Mouse (Mus musculus): Measurements from ENCODE around the gene Ccdc96. TPM values are rescaled to one million over a fixed set of nuclear protein-coding genes. Genes with fewer than 3 reads are reported as not detected.

Ccdc96 gene
- polyA plus RNA-seq, 1 experiment from 2014 or later = 4.3 TPM

DNA sequence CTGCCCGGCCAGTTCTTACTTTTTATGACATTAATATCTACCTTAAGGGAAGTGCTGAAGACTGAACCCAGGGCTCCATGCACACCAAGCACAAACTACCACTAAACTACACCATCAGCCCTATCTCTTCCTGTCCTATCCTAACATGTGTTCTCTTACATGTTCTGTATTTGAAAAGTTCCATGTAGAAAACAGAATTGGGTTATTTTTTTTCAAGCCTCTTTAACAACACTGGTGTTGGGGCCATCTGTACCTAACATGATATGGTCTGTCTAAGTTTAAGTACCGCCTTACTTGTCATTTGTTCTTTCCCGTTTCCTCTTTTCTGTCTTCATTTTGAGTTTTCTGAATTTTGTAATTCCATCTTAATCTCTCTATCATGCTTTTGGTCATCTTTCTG is 52.0 kb downstream of the Ccdc96 start:
- POLR2A ChIA-PET = no interaction called here
- no peak for TF ChIP-seq CTCF (IDR thresholded peaks at IDR 0.05)

More for the DNA sequence above, 52.0 kb downstream of the Ccdc96 start:
- CTCF ChIA-PET = no interaction called here
- DNase-seq (ENCODE audit: low read depth, low spot score) (no peak), ATAC-seq (no peak)
- in situ Hi-C loops (cut with MboI; ENCODE audit: low pct_unique_long_range_greater_than_20kb) = no loop called here
- H3K27me3 ChIP-seq = no peaks in the 10 kb centered on the region

Other genes starting within 250 kb of the Ccdc96 start
- gene Sorcs2, start 86.4 kb upstream of the Ccdc96 start, polyA plus RNA-seq (2021) = 9.9 TPM
- 47.0 TPM for gene Grpel1, start 19.6 kb upstream of the Ccdc96 start, polyA plus RNA-seq (2021)
- gene Tada2b, start 303 bp upstream of the Ccdc96 start, polyA plus RNA-seq (2021) = 27.2 TPM
- gene Tbc1d14, start 108.7 kb downstream of the Ccdc96 start, polyA plus RNA-seq (2021) = 49.8 TPM
- gene D5Ertd579e, start 211.4 kb downstream of the Ccdc96 start, polyA plus RNA-seq (2021) = 71.5 TPM

Measured in Patski (cell line).